Mouse (Mus musculus) erythroblast, embryonic 14.5 days (primary cell): ENCODE measurements at regions not wholly inside any gene's neighbourhood (a gene's known extent, or its start where the extent isn't known, plus 50 kb on each side); places are given as distances from the start of the nearest gene placed in this dataset.

ENCODE experiments used
- GATA1 ChIP-seq: IDR thresholded peaks from 2 replicates; pipeline ENCODE4 v1.6.1; 2012; ENCODE audit warnings: low read length, inconsistent platforms, mixed read lengths
- TAL1 ChIP-seq: IDR thresholded peaks from 3 replicates; pipeline ENCODE4 v1.6.1; 2012; ENCODE audit warnings: low read length, inconsistent platforms, mixed read lengths

- TF ChIP-seq GATA1, result no peak
- no peak for TF ChIP-seq TAL1
Measured at GRCm38 (mm10) chr8:117930687-117931086, 128.9 kb upstream of the Mphosph6 start.
